Mouse (Mus musculus): ENCODE results near the gene Rhox2b. TPM values are rescaled to one million over a fixed set of nuclear protein-coding genes. Genes with fewer than 3 reads are reported as not detected.
"Not testable (repeated sequence)": the region's sequence is repeated elsewhere in the genome, so short reads cannot be mapped to it uniquely, and the experiment has no call there.

Rhox2b gene
- polyA plus RNA-seq (2017; shearing (Covaris generic)), result not detected

GRCm38 (mm10) chrX:37411767-37412166, at the start of gene Rhox2b:
Rhox2b (plus strand) TSS chrX:37412067.
- not testable (repeated sequence) for ATAC-seq

- ATAC-seq, result not testable (repeated sequence)
These were observed 32.1 kb upstream of the Rhox2b start, which contains the start of gene Rhox3a2 for GRCm38 (mm10) chrX:37379728-37380127. Rhox3a2 (plus strand) TSS chrX:37380028.

GRCm38 (mm10) chrX:37390548-37390947, 21.3 kb upstream of the Rhox2b start, which contains the start of gene Rhox4a2:
Rhox4a2 (plus strand) TSS chrX:37390848.
- ATAC-seq, result not testable (repeated sequence)

GRCm38 (mm10) chrX:37432194-37432593, 20.3 kb downstream of the Rhox2b start, which contains the start of gene Rhox4b:
Rhox4b (plus strand) TSS chrX:37432494.
- not testable (repeated sequence) for ATAC-seq

- not testable (repeated sequence) for ATAC-seq
These were observed 41.5 kb downstream of the Rhox2b start, which contains the start of gene Rhox2c for GRCm38 (mm10) chrX:37453380-37453779. Rhox2c (plus strand) TSS chrX:37453680.

- not testable (repeated sequence) for ATAC-seq
These were observed 46.4 kb downstream of the Rhox2b start, which contains the start of gene Rhox3c for GRCm38 (mm10) chrX:37458285-37458684. Rhox3c (plus strand) TSS chrX:37458585.

Other genes starting within 250 kb of the Rhox2b start
- gene Akap14, start 243.2 kb upstream of the Rhox2b start, polyA plus RNA-seq (2017; shearing (Covaris generic)), result under 1 TPM in 1 of 2 experiments, not detected in 1; 0.30 TPM
- 100 to 1,000 TPM; 210 to 310 TPM for gene Ndufa1, start 220.9 kb upstream of the Rhox2b start, polyA plus RNA-seq (2017; shearing (Covaris generic))
- gene Rnf113a1, start 220.8 kb upstream of the Rhox2b start, polyA plus RNA-seq (2017; shearing (Covaris generic)), result 10 to 100 TPM; 14.2 to 14.8 TPM
- not detected for gene Gm9, start 201.0 kb upstream of the Rhox2b start, polyA plus RNA-seq (2017; shearing (Covaris generic))
- gene Rhox1, start 189.8 kb upstream of the Rhox2b start, polyA plus RNA-seq (2017; shearing (Covaris generic)), result under 1 TPM in 1 of 2 experiments, not detected in 1; 0.38 TPM
- not detected for gene Rhox2a, start 167.1 kb upstream of the Rhox2b start, polyA plus RNA-seq (2017; shearing (Covaris generic))
- not detected for gene Rhox3a, start 162.1 kb upstream of the Rhox2b start, polyA plus RNA-seq (2017; shearing (Covaris generic))
- gene Rhox4a, start 146.7 kb upstream of the Rhox2b start, polyA plus RNA-seq (2017; shearing (Covaris generic)), result under 1 TPM in 1 of 2 experiments, not detected in 1; 0.33 TPM
- gene Rhox3a2, start 32.0 kb upstream of the Rhox2b start, polyA plus RNA-seq (2017; shearing (Covaris generic)), result not detected
- gene Rhox4a2, start 21.2 kb upstream of the Rhox2b start, polyA plus RNA-seq (2017; shearing (Covaris generic)), result under 1 TPM in 1 of 2 experiments, not detected in 1; 0.77 TPM
- not detected for gene Rhox4b, start 20.4 kb downstream of the Rhox2b start, polyA plus RNA-seq (2017; shearing (Covaris generic))
- gene Rhox2c, start 41.6 kb downstream of the Rhox2b start, polyA plus RNA-seq (2017; shearing (Covaris generic)), result not detected
- gene Rhox3c, start 46.5 kb downstream of the Rhox2b start, polyA plus RNA-seq (2017; shearing (Covaris generic)), result not detected
- gene Rhox4c, start 68.3 kb downstream of the Rhox2b start, polyA plus RNA-seq (2017; shearing (Covaris generic)), result not detected
- not detected for gene Rhox2d, start 81.4 kb downstream of the Rhox2b start, polyA plus RNA-seq (2017; shearing (Covaris generic))
- gene Rhox4d, start 102.3 kb downstream of the Rhox2b start, polyA plus RNA-seq (2017; shearing (Covaris generic)), result under 1 TPM in 1 of 2 experiments, not detected in 1; 0.46 TPM
- gene Rhox2e, start 118.4 kb downstream of the Rhox2b start, polyA plus RNA-seq (2017; shearing (Covaris generic)), result not detected
- gene Rhox3e, start 130.0 kb downstream of the Rhox2b start, polyA plus RNA-seq (2017; shearing (Covaris generic)), result not detected
- gene Rhox4e, start 145.3 kb downstream of the Rhox2b start, polyA plus RNA-seq (2017; shearing (Covaris generic)), result not detected
- not detected for gene Rhox2f, start 159.3 kb downstream of the Rhox2b start, polyA plus RNA-seq (2017; shearing (Covaris generic))
- not detected for gene Rhox3f, start 168.9 kb downstream of the Rhox2b start, polyA plus RNA-seq (2017; shearing (Covaris generic))
- not detected for gene Rhox4f, start 195.6 kb downstream of the Rhox2b start, polyA plus RNA-seq (2017; shearing (Covaris generic))
- gene Rhox3g, start 216.5 kb downstream of the Rhox2b start, polyA plus RNA-seq (2017; shearing (Covaris generic)), result not detected
- gene Rhox2g, start 231.4 kb downstream of the Rhox2b start, polyA plus RNA-seq (2017; shearing (Covaris generic)), result not detected
- gene Rhox4g, start 239.3 kb downstream of the Rhox2b start, polyA plus RNA-seq (2017; shearing (Covaris generic)), result not detected

Measured in CD4-positive, CD25-positive, alpha-beta regulatory T cell, adult 4 months (primary cell).